21 mouse cellular contexts compared by ENCODE assay signal in the genomic region with DNA sequence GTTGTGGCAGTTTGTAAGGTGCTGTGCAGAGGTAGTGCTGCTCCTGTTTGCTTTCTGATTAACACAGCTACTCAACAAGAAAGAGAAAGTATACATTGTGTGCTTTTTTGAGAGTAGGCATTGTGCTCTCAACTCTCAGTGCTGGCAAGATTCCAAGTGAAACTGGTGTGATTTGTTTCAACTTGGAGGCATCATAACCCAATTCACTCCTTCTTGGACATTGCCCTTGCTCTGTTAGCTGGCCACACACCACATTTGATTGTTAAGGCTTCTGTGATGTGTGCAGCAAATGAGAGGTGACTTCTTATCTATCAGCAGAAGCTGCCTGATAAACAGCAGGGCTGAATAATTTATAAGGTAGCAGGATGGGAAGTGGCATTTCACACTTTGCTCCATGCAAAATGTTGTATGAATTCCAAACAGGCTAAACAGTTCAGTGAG.
DNase-seq lines count a peak whose midpoint lies in the region; ATAC-seq and TF ChIP-seq lines count a peak whose summit lies in the region.
"Had no signal": no experiment of that assay in that cellular context is flagged by ENCODE, and none has a peak within 500 bp of the region (broad histone marks: within the 10 kb centered on the region; RNA-seq: fewer than 3 reads in every experiment).

No protein-coding gene starts in this region.

- H3K4me3 ChIP-seq in forebrain, embryonic 14.5 days (ENCODE audit: low read depth, low read length): no peak overlapping the region
- no peak overlapping the region for H3K4me3 ChIP-seq in forebrain, embryonic 11.5 days (ENCODE audit: low read depth, low read length)
- H3K4me3 ChIP-seq in lung, postnatal 0 days (ENCODE audit: low read depth, low read length): no peak overlapping the region
- H3K4me3 ChIP-seq in intestine, embryonic 15.5 days (replicated peaks): no peak overlapping the region
- H3K4me3 ChIP-seq in stomach, embryonic 16.5 days (replicated peaks; ENCODE audit: low read length): no peak overlapping the region
- H3K4me3 ChIP-seq: heart, adult 2 months; heart, embryonic 15.5 days; lung, embryonic 15.5 days; megakaryocyte, embryonic 14.5 days; neural tube, embryonic 15.5 days had no signal

- no peak overlapping the region for H3K27ac ChIP-seq in forebrain, embryonic 14.5 days (ENCODE audit: low read depth, low read length)
- no peak overlapping the region for H3K27ac ChIP-seq in forebrain, embryonic 11.5 days (ENCODE audit: low read depth, low read length)
- no peak overlapping the region for H3K27ac ChIP-seq in lung, postnatal 0 days (ENCODE audit: low read length)
- H3K27ac ChIP-seq in intestine, embryonic 15.5 days: no peak overlapping the region
- no peak overlapping the region for H3K27ac ChIP-seq in stomach, embryonic 16.5 days (ENCODE audit: low read length)
- H3K27ac ChIP-seq: heart, adult 2 months; heart, embryonic 15.5 days; lung, embryonic 15.5 days; neural tube, embryonic 15.5 days had no signal

- ATAC-seq in forebrain, embryonic 14.5 days: peak; percentile 46; the same call in 1 of the 2 replicates
- no peak for ATAC-seq in forebrain, embryonic 11.5 days (replicated peaks; ENCODE audit: low FRiP score)
- no peak for ATAC-seq in lung, postnatal 0 days
- ATAC-seq in intestine, embryonic 15.5 days: peak; percentile 59
- ATAC-seq in stomach, embryonic 16.5 days (ENCODE audit: insufficient read depth, low FRiP score): peak; percentile 82

- no peaks in the 10 kb centered on the region for H3K36me3 ChIP-seq in forebrain, embryonic 14.5 days (ENCODE audit: control insufficient read depth, insufficient read depth, low read length)
- H3K36me3 ChIP-seq in forebrain, embryonic 11.5 days (ENCODE audit: control insufficient read depth, insufficient read depth, low read length): no peaks in the 10 kb centered on the region
- no peaks in the 10 kb centered on the region for H3K36me3 ChIP-seq in lung, postnatal 0 days (ENCODE audit: insufficient read depth, low read length)
- no peaks in the 10 kb centered on the region for H3K36me3 ChIP-seq in intestine, embryonic 15.5 days
- no peaks in the 10 kb centered on the region for H3K36me3 ChIP-seq in stomach, embryonic 16.5 days (ENCODE audit: control insufficient read depth, insufficient read depth, low read length)
- H3K36me3 ChIP-seq: heart, embryonic 15.5 days; lung, embryonic 15.5 days; neural tube, embryonic 15.5 days had no signal

- intact Hi-C loops in heart, postnatal 14 days (cut with DNase I): no loop called here

- no peak overlapping the region for H3K4me2 ChIP-seq in forebrain, embryonic 14.5 days (ENCODE audit: low read length)
- H3K4me2 ChIP-seq in forebrain, embryonic 11.5 days (ENCODE audit: low read depth, low read length, severe bottlenecking): no peak overlapping the region
- no peak overlapping the region for H3K4me2 ChIP-seq in lung, postnatal 0 days (replicated peaks; ENCODE audit: low read depth, low read length)
- H3K4me2 ChIP-seq in intestine, embryonic 15.5 days (replicated peaks): no peak overlapping the region
- no peak overlapping the region for H3K4me2 ChIP-seq in stomach, embryonic 16.5 days (ENCODE audit: low read depth, low read length)
- H3K4me2 ChIP-seq: heart, embryonic 15.5 days; lung, embryonic 15.5 days; neural tube, embryonic 15.5 days had no signal

- DNase-seq in forebrain, embryonic 14.5 days (ENCODE audit: low spot score): peak; percentile 40
- no peak for DNase-seq in forebrain, embryonic 11.5 days (ENCODE audit: low spot score)
- DNase-seq in lung, postnatal 0 days (ENCODE audit: low spot score): peak; percentile 24
- no peak for DNase-seq in lung, postnatal 4 days
- DNase-seq in neural tube, embryonic 10.5 days (ENCODE audit: extremely low spot score, low spot score): no peak
- DNase-seq in heart, postnatal 14 days: no peak
- DNase-seq: adrenal gland, adult 8-10 months; cerebellum, adult 11-12 months; cerebellum, postnatal 25 days; gastrocnemius, postnatal 10 days; heart, adult 2 months; kidney, adult 2 months; kidney, postnatal 4 days; liver; thymus, postnatal 14 days had no signal

- H3K4me1 ChIP-seq in forebrain, embryonic 14.5 days (ENCODE audit: control insufficient read depth, insufficient read depth, low read length): no peaks in the 10 kb centered on the region
- H3K4me1 ChIP-seq in forebrain, embryonic 11.5 days (replicated peaks; ENCODE audit: control insufficient read depth, insufficient read depth, low read length): no peaks in the 10 kb centered on the region
- no peaks in the 10 kb centered on the region for H3K4me1 ChIP-seq in lung, postnatal 0 days (ENCODE audit: insufficient read depth, low read depth, low read length)
- no peaks in the 10 kb centered on the region for H3K4me1 ChIP-seq in intestine, embryonic 15.5 days (replicated peaks)
- H3K4me1 ChIP-seq in stomach, embryonic 16.5 days (ENCODE audit: control insufficient read depth, insufficient read depth, low read length): no peaks in the 10 kb centered on the region
- H3K4me1 ChIP-seq: heart, embryonic 15.5 days; lung, embryonic 15.5 days had no signal

- TF ChIP-seq EP300 in lung, postnatal 0 days (IDR thresholded peaks at IDR 0.05): peak; percentile 27; the same call in 1 of the 2 replicates

- H3K27me3 ChIP-seq in forebrain, embryonic 14.5 days (replicated peaks; ENCODE audit: control insufficient read depth, insufficient read depth, low read length): no peaks in the 10 kb centered on the region
- H3K27me3 ChIP-seq in forebrain, embryonic 11.5 days (ENCODE audit: control insufficient read depth, insufficient read depth, low read length): no peaks in the 10 kb centered on the region
- H3K27me3 ChIP-seq in lung, postnatal 0 days (replicated peaks; ENCODE audit: insufficient read depth, low read length): no peaks in the 10 kb centered on the region
- H3K27me3 ChIP-seq in intestine, embryonic 15.5 days (replicated peaks): no peaks in the 10 kb centered on the region
- H3K27me3 ChIP-seq in stomach, embryonic 16.5 days (ENCODE audit: control insufficient read depth, insufficient read depth, low read length): no peaks in the 10 kb centered on the region
- H3K27me3 ChIP-seq: heart, embryonic 15.5 days; lung, embryonic 15.5 days; megakaryocyte, embryonic 14.5 days; neural tube, embryonic 15.5 days had no signal

- H3K9ac ChIP-seq in forebrain, embryonic 14.5 days (ENCODE audit: low read length): no peak overlapping the region
- H3K9ac ChIP-seq in forebrain, embryonic 11.5 days (ENCODE audit: low read length): no peak overlapping the region
- H3K9ac ChIP-seq in lung, postnatal 0 days (replicated peaks; ENCODE audit: low read depth): no peak overlapping the region
- H3K9ac ChIP-seq in intestine, embryonic 15.5 days: no peak overlapping the region
- H3K9ac ChIP-seq in stomach, embryonic 16.5 days (ENCODE audit: low read length): no peak overlapping the region
- H3K9ac ChIP-seq: heart, embryonic 15.5 days; lung, embryonic 15.5 days; neural tube, embryonic 15.5 days had no signal

- no peak for TF ChIP-seq CTCF in lung, postnatal 0 days (IDR thresholded peaks at IDR 0.05)

- no peaks in the 10 kb centered on the region for H3K9me3 ChIP-seq in forebrain, embryonic 14.5 days (replicated peaks; ENCODE audit: control insufficient read depth, low read length)
- H3K9me3 ChIP-seq in forebrain, embryonic 11.5 days (ENCODE audit: control insufficient read depth, low read length): no peaks in the 10 kb centered on the region
- no peaks in the 10 kb centered on the region for H3K9me3 ChIP-seq in lung, postnatal 0 days (ENCODE audit: low read length)
- no peaks in the 10 kb centered on the region for H3K9me3 ChIP-seq in intestine, embryonic 15.5 days
- no peaks in the 10 kb centered on the region for H3K9me3 ChIP-seq in stomach, embryonic 16.5 days (replicated peaks; ENCODE audit: control insufficient read depth, low read length)
- H3K9me3 ChIP-seq: heart, embryonic 15.5 days; lung, embryonic 15.5 days; megakaryocyte, embryonic 14.5 days; neural tube, embryonic 15.5 days had no signal

Comparison
In these comparisons a context has a peak if more than half of its experiments do, and no peak if none do; other contexts are left out.
1. ATAC-seq: peak in forebrain, embryonic 14.5 days (single experiment), intestine, embryonic 15.5 days (single experiment) and stomach, embryonic 16.5 days (single experiment); none in forebrain, embryonic 11.5 days (single experiment) and lung, postnatal 0 days (single experiment).
2. DNase-seq: peak in forebrain, embryonic 14.5 days (single experiment) and lung, postnatal 0 days (single experiment); none in forebrain, embryonic 11.5 days (single experiment), lung, postnatal 4 days (0 of 2), neural tube, embryonic 10.5 days (single experiment) and heart, postnatal 14 days (0 of 2).